Mouse (Mus musculus) CH12.LX (cell line): ENCODE results near the gene Tle3. TPM values are rescaled to one million over a fixed set of nuclear protein-coding genes. Genes with fewer than 3 reads are reported as not detected.

Experiments
- DNase-seq: peaks from one replicate; pipeline ENCODE4 v3.0.0-alpha.2; 2013; ENCODE audit errors: extremely low read depth
- H3K27ac ChIP-seq: 2 replicates; pipeline ENCODE4 v1.5.1; 2012; ENCODE audit warnings: low read depth, mild to moderate bottlenecking, control low read depth, moderate library complexity; ENCODE audit not compliant: insufficient read depth
- H3K27me3 ChIP-seq: replicated peaks from 2 replicates; pipeline ENCODE3; 2012; ENCODE audit warnings: inconsistent platforms
- H3K36me3 ChIP-seq, 2 experiments: replicated peaks in 1 of 2; 2 replicates each; pipeline versions ENCODE3 to v1.6.1; 2012; ENCODE audit warnings: inconsistent platforms in 1 of 2, low read length in 1 of 2, mild to moderate bottlenecking in 1 of 2, mixed read lengths in 1 of 2, moderate library complexity in 1 of 2; ENCODE audit not compliant: control insufficient read depth in 1 of 2, insufficient read depth in 1 of 2
- H3K4me1 ChIP-seq, 2 experiments: 2 replicates each; pipeline ENCODE4 v1.6.1; 2012; ENCODE audit warnings: inconsistent platforms in 1 of 2, moderate library complexity in 1 of 2; ENCODE audit not compliant: insufficient read depth in 2 of 2, control insufficient read depth in 1 of 2
- H3K4me2 ChIP-seq: 2 replicates; pipeline ENCODE4 v1.6.1; 2012; ENCODE audit warnings: low read depth, mild to moderate bottlenecking, control low read depth; ENCODE audit not compliant: poor library complexity, insufficient read depth, severe bottlenecking
- H3K4me3 ChIP-seq, 3 experiments: fragments of 150-350 bp in 1 of 3; sonication (generic) in 1 of 3; replicated peaks in 1 of 3; 2 replicates each; pipeline versions ENCODE3 to v1.5.1; 2011 to 2012; ENCODE audit warnings: low read depth in 2 of 3, low read length in 2 of 3, mild to moderate bottlenecking in 2 of 3, moderate library complexity in 2 of 3, control low read depth in 1 of 3, improper control_type of control experiment in 1 of 3, inconsistent platforms in 1 of 3, mixed read lengths in 1 of 3; ENCODE audit not compliant: poor library complexity in 1 of 3
- H3K79me2 ChIP-seq: replicated peaks from 2 replicates; pipeline ENCODE4 v1.6.1; 2012; ENCODE audit warnings: mild to moderate bottlenecking, moderate library complexity; ENCODE audit not compliant: control insufficient read depth, poor library complexity, insufficient read depth, severe bottlenecking; ENCODE audit errors: extremely low read depth
- H3K9ac ChIP-seq: 2 replicates; pipeline ENCODE4 v1.6.1; 2012; ENCODE audit warnings: low read depth, mild to moderate bottlenecking, control low read depth, moderate library complexity; ENCODE audit not compliant: insufficient read depth
- H3K9me3 ChIP-seq: replicated peaks from 2 replicates; pipeline ENCODE3; 2012; ENCODE audit warnings: low read length, inconsistent platforms, mixed read lengths
- BHLHE40 ChIP-seq: IDR thresholded peaks from 2 replicates; pipeline ENCODE4 v1.6.1; 2011; ENCODE audit warnings: mild to moderate bottlenecking, low read depth, low read length, improper control_type of control experiment
- CHD1 ChIP-seq: IDR thresholded peaks from 2 replicates; pipeline ENCODE4 v1.6.1; 2012; ENCODE audit warnings: low read depth, low read length, improper control_type of control experiment, inconsistent platforms
- CHD2 ChIP-seq: IDR thresholded peaks from 2 replicates; pipeline ENCODE4 v1.6.1; 2011; ENCODE audit warnings: low read length, improper control_type of control experiment
- E2F4 ChIP-seq: IDR thresholded peaks from 2 replicates; pipeline ENCODE4 v1.6.1; 2011; ENCODE audit warnings: low read depth, low read length, improper control_type of control experiment; ENCODE audit not compliant: insufficient replicate concordance
- ELF1 ChIP-seq: IDR thresholded peaks from 2 replicates; pipeline ENCODE4 v1.6.1; 2014; ENCODE audit warnings: low read depth, mild to moderate bottlenecking, inconsistent platforms, low read length, improper control_type of control experiment
- EP300 ChIP-seq: IDR thresholded peaks from 2 replicates; pipeline ENCODE4 v1.6.1; 2011; ENCODE audit warnings: low read length, improper control_type of control experiment
- ETS1 ChIP-seq: conservative IDR thresholded peaks from 2 replicates; pipeline ENCODE4 v1.6.1; 2012; ENCODE audit warnings: low read depth, mild to moderate bottlenecking, inconsistent platforms, low read length, improper control_type of control experiment, moderate library complexity
- JUN ChIP-seq: IDR thresholded peaks from 2 replicates; pipeline ENCODE4 v1.6.1; 2011; ENCODE audit warnings: low read depth, mild to moderate bottlenecking, low read length, improper control_type of control experiment, moderate library complexity; ENCODE audit not compliant: insufficient read depth
- KAT2A ChIP-seq: IDR thresholded peaks from 2 replicates; pipeline ENCODE4 v1.6.1; 2012; ENCODE audit warnings: low read length, improper control_type of control experiment, inconsistent platforms; ENCODE audit not compliant: insufficient replicate concordance
- MAFK ChIP-seq: IDR thresholded peaks from 2 replicates; pipeline ENCODE4 v1.6.1; 2011; ENCODE audit warnings: low read length, improper control_type of control experiment; ENCODE audit not compliant: insufficient replicate concordance
- MAX ChIP-seq: IDR thresholded peaks from 2 replicates; pipeline ENCODE4 v1.6.1; 2011; ENCODE audit warnings: low read length, improper control_type of control experiment
- MAZ ChIP-seq: IDR thresholded peaks from 2 replicates; pipeline ENCODE4 v1.6.1; 2012; ENCODE audit warnings: low read depth, mild to moderate bottlenecking, inconsistent platforms, low read length, improper control_type of control experiment, moderate library complexity
- MEF2A ChIP-seq: IDR thresholded peaks from 2 replicates; pipeline ENCODE4 v1.6.1; 2014; ENCODE audit warnings: low read depth, mild to moderate bottlenecking, inconsistent platforms, low read length, improper control_type of control experiment, borderline replicate concordance
- MXI1 ChIP-seq: IDR thresholded peaks from 2 replicates; pipeline ENCODE4 v1.6.1; 2011; ENCODE audit warnings: mild to moderate bottlenecking, low read depth, low read length, improper control_type of control experiment
- NELFE ChIP-seq: IDR thresholded peaks from 2 replicates; pipeline ENCODE4 v1.6.1; 2011; ENCODE audit warnings: low read depth, low read length, improper control_type of control experiment
- NRF1 ChIP-seq: IDR thresholded peaks from 2 replicates; pipeline ENCODE4 v1.6.1; 2014; ENCODE audit warnings: low read depth, mild to moderate bottlenecking, inconsistent platforms, low read length, improper control_type of control experiment, moderate library complexity
- PAX5 ChIP-seq: IDR thresholded peaks from 2 replicates; pipeline ENCODE4 v1.6.1; 2012; ENCODE audit warnings: low read length, inconsistent platforms, mixed read lengths
- POLR2A ChIP-seq: IDR thresholded peaks from 2 replicates; pipeline ENCODE4 v1.6.1; 2011; ENCODE audit warnings: low read depth, mild to moderate bottlenecking, improper control_type of control experiment, low read length
- RAD21 ChIP-seq: IDR thresholded peaks from 2 replicates; pipeline ENCODE4 v1.6.1; 2011; ENCODE audit warnings: low read depth, mild to moderate bottlenecking, low read length, improper control_type of control experiment, moderate library complexity
- SIN3A ChIP-seq: IDR thresholded peaks from 2 replicates; pipeline ENCODE4 v1.6.1; 2012; ENCODE audit warnings: low read length, improper control_type of control experiment, inconsistent platforms
- SMC3 ChIP-seq: IDR thresholded peaks from 2 replicates; pipeline ENCODE4 v1.6.1; 2011; ENCODE audit warnings: low read depth, low read length, improper control_type of control experiment
- TBP ChIP-seq: conservative IDR thresholded peaks from 2 replicates; pipeline ENCODE4 v1.6.1; 2011; ENCODE audit warnings: low read depth, low read length, improper control_type of control experiment
- UBTF ChIP-seq: IDR thresholded peaks from 2 replicates; pipeline ENCODE4 v1.6.1; 2012; ENCODE audit warnings: low read depth, mild to moderate bottlenecking, inconsistent platforms, low read length, improper control_type of control experiment, moderate library complexity
- USF1 ChIP-seq: IDR thresholded peaks from 2 replicates; pipeline ENCODE4 v1.6.1; 2014; ENCODE audit warnings: low read depth, mild to moderate bottlenecking, inconsistent platforms, low read length, improper control_type of control experiment
- ZC3H11A ChIP-seq: IDR thresholded peaks from 2 replicates; pipeline ENCODE4 v1.6.1; 2012; ENCODE audit warnings: low read depth, mild to moderate bottlenecking, inconsistent platforms, low read length, improper control_type of control experiment
- ZNF384 ChIP-seq: IDR thresholded peaks from 2 replicates; pipeline ENCODE4 v1.6.1; 2012; ENCODE audit warnings: low read depth, low read length, improper control_type of control experiment, inconsistent platforms
- dilution Hi-C: fragments of 300-500 bp; cut with MboI; formaldehyde crosslinking; loops from 2 replicates; pipeline ENCODE4 v1.14.3; 2020; ENCODE audit warnings: low sequenced_read_pairs; ENCODE audit not compliant: extremely low pct_unique_long_range_greater_than_20kb, extremely low pct_ligation_motif_present
- in situ Hi-C: fragments of 300-500 bp; cut with MboI; formaldehyde crosslinking; loops from 3 replicates; pipeline ENCODE4 v1.14.3; 2019; ENCODE audit warnings: low sequenced_read_pairs, low pct_ligation_motif_present, low pct_unique_long_range_greater_than_20kb, mixed read lengths
- polyA plus RNA-seq: library from polyadenylated mRNA; unstranded; fragments of >175 nt; gene quantifications from 2 replicates; pipeline ENCODE4 v1.2.1, GENCODE M21; 2012; ENCODE audit warnings: low read depth; ENCODE audit not compliant: insufficient read length
- total RNA-seq, 2 experiments: library from RNA; depleted of rRNA; stranded (reverse); fragments of 300-350 nt in 1 of 2; fragments of >200 nt in 1 of 2; gene quantifications; 2 replicates each; pipeline ENCODE4 v1.2.3; 2012 to 2014

Gene Tle3
- total and polyA plus RNA-seq, 3 experiments = 8.1 to 29.1 (median 22.8) TPM

- dilution Hi-C loops = no loop called here
- in situ Hi-C loops = no loop called here
- H3K9me3 ChIP-seq = no peaks in the 10 kb centered on the region
- no peak for DNase-seq
- no peak overlapping the region for H3K9ac ChIP-seq
- peaks cover 78 to 100% of the 10 kb centered on the region in 2 experiments for H3K36me3 ChIP-seq
- no peaks in the 10 kb centered on the region for H3K4me1 ChIP-seq
- H3K79me2 ChIP-seq = no peaks in the 10 kb centered on the region
- H3K27me3 ChIP-seq = no peaks in the 10 kb centered on the region
- H3K4me2 ChIP-seq = no peak overlapping the region
- no peak overlapping the region for H3K4me3 ChIP-seq
- TF ChIP-seq ZNF384 = no peak
- no peak for TF ChIP-seq ELF1
- no peak for TF ChIP-seq CHD2
- no peak for TF ChIP-seq NELFE
- no peak for TF ChIP-seq SIN3A
- no peak for TF ChIP-seq ETS1
- no peak for TF ChIP-seq BHLHE40
- no peak for TF ChIP-seq MAFK
- TF ChIP-seq USF1 = no peak
- TF ChIP-seq ZC3H11A = no peak
- no peak for TF ChIP-seq KAT2A
- TF ChIP-seq E2F4 = no peak
- no peak for TF ChIP-seq CHD1
- H3K27ac ChIP-seq = no peak overlapping the region
Measured at GRCm38 (mm10) chr9:61409046-61409445, 36.9 kb downstream of the Tle3 start.

GRCm38 (mm10) chr9:61413665-61414456 is 41.7 kb downstream of the Tle3 start:
- dilution Hi-C loops (no loop called here), in situ Hi-C loops (no loop called here)
- no peak overlapping the region for H3K4me3 ChIP-seq
- H3K36me3 ChIP-seq = peaks cover 79 to 96% of the 10 kb centered on the region in 2 experiments
- DNase-seq = no peak
- no peaks in the 10 kb centered on the region for H3K79me2 ChIP-seq
- H3K9ac ChIP-seq = no peak overlapping the region
- no peaks in the 10 kb centered on the region for H3K27me3 ChIP-seq
- peaks cover 0 to 17% of the 10 kb centered on the region in 2 experiments; a peak in 2 of 4 replicates for H3K4me1 ChIP-seq
- H3K4me2 ChIP-seq = no peak overlapping the region
- TF ChIP-seq EP300 (no peak), ZC3H11A (no peak), MXI1 (no peak), NRF1 (no peak), SMC3 (no peak), JUN (no peak), UBTF (no peak), TBP (no peak), MAFK (no peak), POLR2A (no peak), MAZ (no peak), CHD2 (no peak), KAT2A (no peak), MAX (no peak), RAD21 (no peak), PAX5 (no peak), MEF2A (no peak), ELF1 (no peak)
- H3K27ac ChIP-seq = no peak overlapping the region
- no peaks in the 10 kb centered on the region for H3K9me3 ChIP-seq
